Comparison of ENCODE assay signal across 24 mouse cellular contexts in genomic region chrX:37023652-37024309, GRCm38 (mm10). TPM values are rescaled to one million over a fixed set of nuclear protein-coding genes. Genes with fewer than 3 reads are reported as not detected.
DNase-seq lines count a peak whose midpoint lies in the region; ATAC-seq and TF ChIP-seq lines count a peak whose summit lies in the region.
"Had no signal": no experiment of that assay in that cellular context is flagged by ENCODE, and none has a peak within 500 bp of the region (broad histone marks: within the 10 kb centered on the region; RNA-seq: fewer than 3 reads in every experiment).

No protein-coding gene starts in this region.

- peaks cover 3% of the 10 kb centered on the region; the same call in 1 of the 2 replicates for H3K27me3 ChIP-seq in heart, embryonic 11.5 days (ENCODE audit: control insufficient read depth, insufficient read depth, low read length)
- H3K27me3 ChIP-seq in midbrain, postnatal 0 days (ENCODE audit: insufficient read depth, low read length): no peaks in the 10 kb centered on the region
- no peaks in the 10 kb centered on the region for H3K27me3 ChIP-seq in midbrain, embryonic 15.5 days (replicated peaks)
- H3K27me3 ChIP-seq: forebrain, embryonic 15.5 days; intestine, embryonic 15.5 days had no signal

- no peak for TF ChIP-seq CTCF in midbrain, postnatal 0 days (IDR thresholded peaks at IDR 0.05)

- no peak overlapping the region for H3K4me3 ChIP-seq in heart, embryonic 11.5 days (ENCODE audit: low read depth, low read length)
- H3K4me3 ChIP-seq in midbrain, postnatal 0 days (ENCODE audit: low read depth, low read length): no peak overlapping the region
- H3K4me3 ChIP-seq in midbrain, embryonic 15.5 days: no peak overlapping the region
- H3K4me3 ChIP-seq: forebrain, embryonic 15.5 days; intestine, embryonic 15.5 days; layer of hippocampus, adult 2 months; limb, embryonic 10.5 days had no signal

- WGBS in heart, embryonic 11.5 days (ENCODE audit: insufficient replicate concordance): 67% methylated on average over 10 of the region's 10 CpGs
- 82% methylated on average over 10 of the region's 10 CpGs for whole genome bisulfite sequencing in midbrain, postnatal 0 days
- 80% methylated on average over 10 of the region's 10 CpGs for WGBS in midbrain, embryonic 15.5 days

- H3K4me2 ChIP-seq in heart, embryonic 11.5 days: no peak overlapping the region
- H3K4me2 ChIP-seq in midbrain, postnatal 0 days (ENCODE audit: low read depth, low read length, poor library complexity, severe bottlenecking): no peak overlapping the region
- H3K4me2 ChIP-seq in midbrain, embryonic 15.5 days: no peak overlapping the region
- H3K4me2 ChIP-seq: forebrain, embryonic 15.5 days; hindbrain, embryonic 14.5 days; intestine, embryonic 15.5 days had no signal

- H3K36me3 ChIP-seq in heart, embryonic 11.5 days (ENCODE audit: control insufficient read depth, insufficient read depth, low read length): no peaks in the 10 kb centered on the region
- H3K36me3 ChIP-seq in midbrain, postnatal 0 days (ENCODE audit: insufficient read depth, low read length): no peaks in the 10 kb centered on the region
- no peaks in the 10 kb centered on the region for H3K36me3 ChIP-seq in midbrain, embryonic 15.5 days (replicated peaks)
- H3K36me3 ChIP-seq: forebrain, embryonic 15.5 days; intestine, embryonic 15.5 days; limb, embryonic 10.5 days had no signal

- peak; percentile 5 to 18 for DNase-seq in heart, adult 18-20 months
- peak; percentile 5 for DNase-seq in kidney, postnatal 4 days
- DNase-seq in kidney, adult 8-10 months: no peak
- DNase-seq in midbrain, postnatal 0 days (ENCODE audit: low spot score): peak; percentile 7
- DNase-seq in thymus, postnatal 0 days (ENCODE audit: low spot score): no peak
- DNase-seq: cerebellum, adult 18-20 months; embryo, embryonic 11 days; gastrocnemius, postnatal 36 days; liver, postnatal 0 days; right cerebral cortex, postnatal 4 days; thymus, adult 2 months had no signal

- no peaks in the 10 kb centered on the region for H3K9me3 ChIP-seq in heart, embryonic 11.5 days (replicated peaks; ENCODE audit: control insufficient read depth, low read length)
- H3K9me3 ChIP-seq in midbrain, postnatal 0 days (ENCODE audit: low read length): no peaks in the 10 kb centered on the region
- no peaks in the 10 kb centered on the region for H3K9me3 ChIP-seq in midbrain, embryonic 15.5 days
- H3K9me3 ChIP-seq: forebrain, embryonic 15.5 days; intestine, embryonic 15.5 days; limb, embryonic 10.5 days had no signal

- no peaks in the 10 kb centered on the region for H3K4me1 ChIP-seq in heart, embryonic 11.5 days (ENCODE audit: control insufficient read depth, insufficient read depth, low read length)
- no peaks in the 10 kb centered on the region for H3K4me1 ChIP-seq in midbrain, postnatal 0 days (ENCODE audit: insufficient read depth, low read length)
- H3K4me1 ChIP-seq in midbrain, embryonic 15.5 days: no peaks in the 10 kb centered on the region
- H3K4me1 ChIP-seq: forebrain, embryonic 15.5 days; intestine, embryonic 15.5 days; limb, embryonic 10.5 days had no signal

- H3K9ac ChIP-seq in heart, embryonic 11.5 days (ENCODE audit: low read depth, low read length): no peak overlapping the region
- no peak overlapping the region for H3K9ac ChIP-seq in midbrain, postnatal 0 days (replicated peaks; ENCODE audit: low read length, poor library complexity, severe bottlenecking)
- H3K9ac ChIP-seq in midbrain, embryonic 15.5 days: no peak overlapping the region
- H3K9ac ChIP-seq: forebrain, embryonic 15.5 days; hindbrain, embryonic 14.5 days; intestine, embryonic 15.5 days; liver, postnatal 0 days had no signal

- no peak overlapping the region for H3K27ac ChIP-seq in heart, embryonic 11.5 days (ENCODE audit: low read depth, low read length)
- H3K27ac ChIP-seq in midbrain, postnatal 0 days (ENCODE audit: low read depth, low read length): no peak overlapping the region
- H3K27ac ChIP-seq in midbrain, embryonic 15.5 days: no peak overlapping the region
- H3K27ac ChIP-seq: forebrain, embryonic 15.5 days; hindbrain, embryonic 14.5 days; intestine, embryonic 15.5 days; kidney, postnatal 0 days; layer of hippocampus, adult 2 months; limb, embryonic 10.5 days had no signal

- ATAC-seq in heart, embryonic 11.5 days (replicated peaks; ENCODE audit: insufficient number of reproducible peaks, low FRiP score, low TSS enrichment): no peak
- ATAC-seq in midbrain, postnatal 0 days (ENCODE audit: low FRiP score): no peak
- no peak for ATAC-seq in midbrain, embryonic 15.5 days (replicated peaks)
- ATAC-seq: forebrain, embryonic 15.5 days; intestine, embryonic 15.5 days; liver, postnatal 0 days had no signal

RNA-seq across cellular contexts. Expression of gene Sowahd, which starts 24.9 kb away (rescaled TPM):
- not detected for total RNA-seq in heart, adult 18-20 months (2021)
- polyA plus RNA-seq in heart, embryonic 11.5 days (2014; fragmentation: Nextera tagmentation; extraction: Ambion mirVana): 1.1 and 1.2 TPM in 2 replicates
- total RNA-seq in midbrain, postnatal 0 days (2014; rRNA removed): not detected in 2 replicates
- 0.16 TPM in 1 of 2 replicates, not detected in the other for polyA plus RNA-seq in midbrain, postnatal 0 days (2015; fragmentation: Nextera tagmentation; extraction: Ambion mirVana)
- not detected in 2 replicates for polyA plus RNA-seq in midbrain, embryonic 15.5 days (2015; fragmentation: Nextera tagmentation; extraction: Ambion mirVana)
- 0.59 and 1.0 TPM in 2 replicates for polyA plus RNA-seq in thymus, postnatal 0 days (2015; fragmentation: Nextera tagmentation; extraction: Ambion mirVana)
- total RNA-seq: gastrocnemius, postnatal 36 days; layer of hippocampus, adult 2 months; liver, adult 2 months had no signal
- polyA plus RNA-seq: C2C12; forebrain, embryonic 15.5 days; heart, embryonic 14.5 days; hindbrain, embryonic 14.5 days; intestine, embryonic 15.5 days; kidney, postnatal 0 days; liver, adult 2 months; liver, postnatal 0 days; stomach, embryonic 16.5 days; urinary bladder, adult 2 months had no signal

RNA-seq across cellular contexts. Expression of gene Sept6, which starts 32.2 kb away (rescaled TPM):
- total RNA-seq in heart, adult 18-20 months (2021): 1 to 10 TPM; 4.1 to 7.5 TPM
- 24.8 and 25.5 TPM in 2 replicates for polyA plus RNA-seq in heart, embryonic 11.5 days (2014; fragmentation: Nextera tagmentation; extraction: Ambion mirVana)
- 81.4 and 137 TPM in 2 replicates for total RNA-seq in midbrain, postnatal 0 days (2014; rRNA removed)
- 65.1 and 66.2 TPM in 2 replicates for polyA plus RNA-seq in midbrain, postnatal 0 days (2015; fragmentation: Nextera tagmentation; extraction: Ambion mirVana)
- 76.1 and 77.6 TPM in 2 replicates for polyA plus RNA-seq in midbrain, embryonic 15.5 days (2015; fragmentation: Nextera tagmentation; extraction: Ambion mirVana)
- polyA plus RNA-seq in thymus, postnatal 0 days (2015; fragmentation: Nextera tagmentation; extraction: Ambion mirVana): 96.3 and 112 TPM in 2 replicates

Comparison
In these comparisons a context has a peak if more than half of its experiments do, and no peak if none do; other contexts are left out.
1. DNase-seq: peak in heart, adult 18-20 months (2 of 2), kidney, postnatal 4 days (2 of 2) and midbrain, postnatal 0 days (single experiment); none in kidney, adult 8-10 months (0 of 2) and thymus, postnatal 0 days (single experiment).